Mouse (Mus musculus) gonadal fat pad, adult 2 months (tissue): ENCODE measurements around the gene Krtap29-1. TPM values are rescaled to one million over a fixed set of nuclear protein-coding genes. Genes with fewer than 3 reads are reported as not detected.

Source experiments
- DNase-seq: peaks from one replicate; pipeline ENCODE4 v3.0.0-alpha.2; 2012; ENCODE audit warnings: low read depth
- polyA plus RNA-seq: library from polyadenylated mRNA; depleted of rRNA; stranded (reverse); fragments of >200 nt; gene quantifications from 2 replicates; pipeline ENCODE4 v1.2.3, GENCODE M21; 2012; rRNA removed

Gene Krtap29-1
- polyA plus RNA-seq, 1 experiment, result not detected

GRCm38 (mm10) chr11:99937751-99938264 is 41.0 kb downstream of the Krtap29-1 start:
- no peak for DNase-seq

GRCm38 (mm10) chr11:99935991-99936390 is 42.9 kb downstream of the Krtap29-1 start, which contains the start of gene Krtap31-2:
Krtap31-2 (plus strand) TSS chr11:99936291.
- no peak for DNase-seq

Other genes starting within 250 kb of the Krtap29-1 start
- not detected in 2 replicates for gene Gm14180, start 244.8 kb downstream of the Krtap29-1 start, polyA plus RNA-seq
- gene Gm11595, start 206.1 kb downstream of the Krtap29-1 start, polyA plus RNA-seq, result not detected in 2 replicates
- not detected in 2 replicates for gene Krtap4-8, start 198.3 kb downstream of the Krtap29-1 start, polyA plus RNA-seq
- gene Krtap4-9, start 193.9 kb downstream of the Krtap29-1 start, polyA plus RNA-seq, result not detected in 2 replicates
- gene Gm11596, start 185.6 kb downstream of the Krtap29-1 start, polyA plus RNA-seq, result not detected in 2 replicates
- not detected in 2 replicates for gene Gm11569, start 180.1 kb downstream of the Krtap29-1 start, polyA plus RNA-seq
- gene Gm11554, start 174.6 kb downstream of the Krtap29-1 start, polyA plus RNA-seq, result not detected in 2 replicates
- gene Krtap4-13, start 169.2 kb downstream of the Krtap29-1 start, polyA plus RNA-seq, result not detected in 2 replicates
- not detected in 2 replicates for gene Gm11564, start 163.4 kb downstream of the Krtap29-1 start, polyA plus RNA-seq
- gene 2300003K06Rik, start 141.0 kb downstream of the Krtap29-1 start, polyA plus RNA-seq, result not detected in 2 replicates
- gene Krtap4-16, start 127.4 kb downstream of the Krtap29-1 start, polyA plus RNA-seq, result not detected in 2 replicates
- not detected in 2 replicates for gene Gm11568, start 121.1 kb downstream of the Krtap29-1 start, polyA plus RNA-seq
- gene Gm11559, start 114.6 kb downstream of the Krtap29-1 start, polyA plus RNA-seq, result not detected in 2 replicates
- not detected in 2 replicates for gene Krtap9-1, start 105.7 kb downstream of the Krtap29-1 start, polyA plus RNA-seq
- not detected in 2 replicates for gene Gm11567, start 99.9 kb downstream of the Krtap29-1 start, polyA plus RNA-seq
- not detected in 2 replicates for gene Krtap31-1, start 71.1 kb downstream of the Krtap29-1 start, polyA plus RNA-seq
- not detected in 2 replicates for gene Gm11565, start 64.3 kb downstream of the Krtap29-1 start, polyA plus RNA-seq
- not detected in 2 replicates for gene Krtap31-2, start 42.8 kb downstream of the Krtap29-1 start, polyA plus RNA-seq
- not detected in 2 replicates for gene Krtap9-5, start 30.6 kb downstream of the Krtap29-1 start, polyA plus RNA-seq
- gene Krtap16-1, start 7.5 kb upstream of the Krtap29-1 start, polyA plus RNA-seq, result not detected in 2 replicates
- gene Krtap17-1, start 14.9 kb upstream of the Krtap29-1 start, polyA plus RNA-seq, result not detected in 2 replicates
- 0.09 TPM in 1 of 2 replicates, not detected in the other for gene Krt33a, start 37.2 kb upstream of the Krtap29-1 start, polyA plus RNA-seq
- gene Krt33b, start 50.8 kb upstream of the Krtap29-1 start, polyA plus RNA-seq, result not detected in 2 replicates
- not detected in 2 replicates for gene Krt34, start 62.5 kb upstream of the Krtap29-1 start, polyA plus RNA-seq
- gene Krt31, start 71.5 kb upstream of the Krtap29-1 start, polyA plus RNA-seq, result 0.16 and 0.19 TPM in 2 replicates
- 0.71 and 3.7 TPM in 2 replicates for gene Krt32, start 109.2 kb upstream of the Krtap29-1 start, polyA plus RNA-seq
- gene Krt35, start 117.2 kb upstream of the Krtap29-1 start, polyA plus RNA-seq, result 0.13 and 0.35 TPM in 2 replicates
- gene Krt36, start 126.6 kb upstream of the Krtap29-1 start, polyA plus RNA-seq, result 0.63 and 1.0 TPM in 2 replicates
- gene Krt13, start 142.5 kb upstream of the Krtap29-1 start, polyA plus RNA-seq, result not detected in 2 replicates
- 22.6 and 22.7 TPM in 2 replicates for gene Krt15, start 156.9 kb upstream of the Krtap29-1 start, polyA plus RNA-seq
- gene Krt19, start 169.6 kb upstream of the Krtap29-1 start, polyA plus RNA-seq, result 181 and 213 TPM in 2 replicates
- gene Krt9, start 214.2 kb upstream of the Krtap29-1 start, polyA plus RNA-seq, result 0.04 TPM in 1 of 2 replicates, not detected in the other
- gene Krt14, start 228.5 kb upstream of the Krtap29-1 start, polyA plus RNA-seq, result 40.0 and 42.3 TPM in 2 replicates